Mouse (Mus musculus): Measurements from ENCODE around the gene Gprin1. TPM values are rescaled to one million over a fixed set of nuclear protein-coding genes. Genes with fewer than 3 reads are reported as not detected.
A peak's percentile ranks its signal among the peaks of the same experiment; 100 is the strongest.

The Gprin1 gene
- polyA plus RNA-seq, 1 experiment from 2014 or later = 3.4 TPM

DNA sequence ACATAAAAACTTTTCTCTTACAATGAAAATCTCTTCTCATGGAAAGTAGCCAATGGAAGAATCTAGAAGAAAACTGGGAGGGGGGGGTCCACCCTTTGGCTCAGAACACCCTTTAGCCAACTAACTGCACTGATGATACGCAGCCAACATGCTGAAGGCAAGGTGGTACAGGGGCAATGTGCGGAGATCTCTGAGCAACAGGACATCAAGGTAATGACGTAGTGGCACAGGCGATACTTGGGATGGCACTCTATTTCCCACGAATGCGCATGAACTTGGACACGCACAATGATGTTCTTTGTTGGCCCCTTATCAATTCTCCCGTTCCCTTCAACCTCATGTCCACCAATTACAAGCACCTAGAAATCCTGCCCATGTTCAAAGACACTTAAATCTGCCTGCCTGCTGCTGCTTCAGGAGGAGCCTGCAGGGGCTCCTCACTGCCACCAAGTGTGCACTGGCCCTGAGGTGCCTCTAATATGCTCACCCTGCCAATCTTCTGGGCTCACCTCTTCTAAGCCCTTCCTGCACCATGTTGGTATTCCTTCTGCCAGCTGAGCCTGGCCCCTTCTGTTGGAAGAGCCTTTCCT, 59.4 kb downstream of the Gprin1 start:
- Histone ChIP-seq H3K27ac (replicated peaks; ENCODE audit: low read depth, low read length) (no peak overlapping the region), H3K4me2 (ENCODE audit: low read depth, low read length) (no peak overlapping the region), H3K9me3 (replicated peaks; ENCODE audit: control insufficient read depth, low read length) (no peaks in the 10 kb centered on the region), H3K9ac (replicated peaks; ENCODE audit: low read length) (no peak overlapping the region), H3K36me3 (replicated peaks; ENCODE audit: control insufficient read depth, insufficient read depth, low read depth, low read length) (no peaks in the 10 kb centered on the region), H3K4me3 (ENCODE audit: low read depth, low read length) (no peak overlapping the region), H3K27me3 (ENCODE audit: control insufficient read depth, insufficient read depth, low read length) (no peaks in the 10 kb centered on the region), H3K4me1 (ENCODE audit: control insufficient read depth, insufficient read depth, low read length) (peaks cover 5% of the 10 kb centered on the region; the same call in 1 of the 2 replicates)
- DNase-seq (ENCODE audit: low spot score) (no peak), ATAC-seq (replicated peaks; ENCODE audit: insufficient number of reproducible peaks, low FRiP score, low TSS enrichment, low read depth) (no peak)
- 93% methylated on average over 8 of the region's 8 CpGs for WGBS

DNA sequence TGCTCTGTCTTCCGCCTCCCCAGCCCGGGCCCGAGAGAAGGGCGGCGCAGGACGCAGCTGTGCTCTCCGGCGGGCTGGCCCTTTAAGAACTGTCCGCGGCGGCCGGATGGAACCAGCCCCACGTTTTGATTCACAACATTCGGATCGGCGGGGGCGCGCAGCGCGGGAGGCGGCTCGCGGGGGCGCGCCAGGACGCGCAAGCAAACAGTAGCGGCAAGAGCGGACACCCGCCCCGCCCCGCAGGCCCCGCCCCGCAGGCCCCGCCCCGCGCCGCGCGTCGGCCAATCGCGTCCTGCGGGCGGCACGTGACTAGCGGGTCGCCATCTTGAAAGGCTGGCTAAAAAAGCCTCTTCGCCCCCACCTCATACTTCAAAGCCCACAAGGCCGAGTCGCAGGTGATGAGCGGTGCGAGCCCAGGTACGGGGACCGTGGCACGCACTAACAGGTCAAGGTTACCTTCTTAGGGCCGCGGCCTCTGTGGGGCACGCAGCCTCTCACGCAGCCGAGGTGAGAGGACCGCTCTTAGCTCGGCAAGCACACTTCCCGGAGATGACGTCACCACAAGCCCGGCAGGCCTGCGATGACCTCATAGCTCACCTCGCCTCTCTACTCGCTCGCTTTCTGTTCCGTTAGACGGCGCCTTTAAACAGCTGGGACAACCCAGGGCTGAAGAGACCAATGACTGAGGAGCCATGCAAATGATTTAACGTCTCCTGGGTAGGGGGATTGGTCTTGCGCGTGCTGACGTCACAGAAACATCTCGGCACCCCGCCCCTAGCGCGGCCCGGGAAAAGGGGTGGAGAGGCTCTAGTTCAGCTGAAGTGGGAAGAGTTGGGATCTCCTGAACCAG, 61.9 kb downstream of the Gprin1 start:
- H3K9ac ChIP-seq (replicated peaks; ENCODE audit: low read length) = peak overlapping the region; percentile 90
- peak overlapping the region; percentile 92 for H3K4me3 ChIP-seq (ENCODE audit: low read depth, low read length)
- WGBS = under 1% methylated on average over 75 of the region's 82 CpGs
- H3K4me1 ChIP-seq (ENCODE audit: control insufficient read depth, insufficient read depth, low read length) = peaks cover 5% of the 10 kb centered on the region; the same call in 1 of the 2 replicates
- no peaks in the 10 kb centered on the region for H3K9me3 ChIP-seq (replicated peaks; ENCODE audit: control insufficient read depth, low read length)
- H3K4me2 ChIP-seq (ENCODE audit: low read depth, low read length) = peak overlapping the region; percentile 74
- DNase-seq (ENCODE audit: low spot score) (peak; percentile 96), ATAC-seq (replicated peaks; ENCODE audit: insufficient number of reproducible peaks, low FRiP score, low TSS enrichment, low read depth) (peak; percentile 88)
- peak overlapping the region; percentile 93 for H3K27ac ChIP-seq (replicated peaks; ENCODE audit: low read depth, low read length)
- no peaks in the 10 kb centered on the region for H3K27me3 ChIP-seq (ENCODE audit: control insufficient read depth, insufficient read depth, low read length)
- H3K36me3 ChIP-seq (replicated peaks; ENCODE audit: control insufficient read depth, insufficient read depth, low read depth, low read length) = peaks cover 8% of the 10 kb centered on the region

DNA sequence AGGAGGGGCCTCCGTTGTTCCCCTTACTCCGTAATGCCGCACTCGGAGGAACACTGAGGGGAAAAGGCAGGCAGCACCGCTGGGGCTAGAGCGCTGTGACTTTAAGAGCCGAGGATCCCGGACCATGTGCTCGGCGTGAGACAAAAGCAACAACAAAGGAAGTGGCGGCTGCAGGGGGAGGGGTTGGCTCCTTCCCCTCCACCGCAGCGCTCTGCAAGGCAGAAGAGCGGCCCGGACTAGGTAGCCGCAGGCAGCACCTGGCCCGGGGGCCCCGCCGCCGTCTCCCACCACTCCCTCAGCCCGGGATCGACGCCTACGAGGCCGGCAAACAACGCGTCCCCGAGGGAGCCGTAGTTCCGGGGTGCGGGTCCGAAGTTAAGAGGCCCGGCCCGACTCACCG, 62.6 kb downstream of the Gprin1 start:
- peaks cover under 1% of the 10 kb centered on the region; the same call in 1 of the 2 replicates for H3K4me1 ChIP-seq (ENCODE audit: control insufficient read depth, insufficient read depth, low read length)
- H3K36me3 ChIP-seq (replicated peaks; ENCODE audit: control insufficient read depth, insufficient read depth, low read depth, low read length) = peaks cover 13% of the 10 kb centered on the region
- no peaks in the 10 kb centered on the region for H3K27me3 ChIP-seq (ENCODE audit: control insufficient read depth, insufficient read depth, low read length)
- WGBS = 0% methylated on average over 35 of the region's 35 CpGs
- H3K4me2 ChIP-seq (ENCODE audit: low read depth, low read length) = peak overlapping the region; percentile 74
- H3K9ac ChIP-seq (replicated peaks; ENCODE audit: low read length) = peak overlapping the region; percentile 90
- H3K9me3 ChIP-seq (replicated peaks; ENCODE audit: control insufficient read depth, low read length) = no peaks in the 10 kb centered on the region
- peak overlapping the region; percentile 92 for H3K4me3 ChIP-seq (ENCODE audit: low read depth, low read length)
- DNase-seq (ENCODE audit: low spot score) (peak; percentile 89), ATAC-seq (replicated peaks; ENCODE audit: insufficient number of reproducible peaks, low FRiP score, low TSS enrichment, low read depth) (peak; percentile 63)
- H3K27ac ChIP-seq (replicated peaks; ENCODE audit: low read depth, low read length) = peak overlapping the region; percentile 93

Other genes with a start within 250 kb of the Gprin1 start
- 22.5 and 23.6 TPM in 2 replicates for gene Simc1, start 246.1 kb downstream of the Gprin1 start, polyA plus RNA-seq (2014; fragmentation: Nextera tagmentation; extraction: Ambion mirVana)
- gene 4833439L19Rik, start 184.4 kb downstream of the Gprin1 start, polyA plus RNA-seq (2014; fragmentation: Nextera tagmentation; extraction: Ambion mirVana) = 188 and 204 TPM in 2 replicates
- gene Arl10, start 174.9 kb downstream of the Gprin1 start, polyA plus RNA-seq (2014; fragmentation: Nextera tagmentation; extraction: Ambion mirVana) = 24.9 and 26.0 TPM in 2 replicates
- 72.5 and 75.1 TPM in 2 replicates for gene Nop16, start 159.8 kb downstream of the Gprin1 start, polyA plus RNA-seq (2014; fragmentation: Nextera tagmentation; extraction: Ambion mirVana)
- gene Higd2a, start 159.7 kb downstream of the Gprin1 start, polyA plus RNA-seq (2014; fragmentation: Nextera tagmentation; extraction: Ambion mirVana) = 154 and 168 TPM in 2 replicates
- 19.4 and 20.7 TPM in 2 replicates for gene Cltb, start 138.5 kb downstream of the Gprin1 start, polyA plus RNA-seq (2014; fragmentation: Nextera tagmentation; extraction: Ambion mirVana)
- 89.2 and 96.9 TPM in 2 replicates for gene Faf2, start 128.1 kb downstream of the Gprin1 start, polyA plus RNA-seq (2014; fragmentation: Nextera tagmentation; extraction: Ambion mirVana)
- 65.0 and 66.6 TPM in 2 replicates for gene Rnf44, start 56.0 kb downstream of the Gprin1 start, polyA plus RNA-seq (2014; fragmentation: Nextera tagmentation; extraction: Ambion mirVana)
- not detected in 2 replicates for gene Cdhr2, start 48.4 kb downstream of the Gprin1 start, polyA plus RNA-seq (2014; fragmentation: Nextera tagmentation; extraction: Ambion mirVana)
- 0.36 and 0.46 TPM in 2 replicates for gene Sncb, start 16.7 kb upstream of the Gprin1 start, polyA plus RNA-seq (2014; fragmentation: Nextera tagmentation; extraction: Ambion mirVana)
- not detected in 2 replicates for gene Eif4e1b, start 34.1 kb upstream of the Gprin1 start, polyA plus RNA-seq (2014; fragmentation: Nextera tagmentation; extraction: Ambion mirVana)
- 6.7 and 8.5 TPM in 2 replicates for gene Tspan17, start 39.5 kb upstream of the Gprin1 start, polyA plus RNA-seq (2014; fragmentation: Nextera tagmentation; extraction: Ambion mirVana)
- 1.0 and 1.5 TPM in 2 replicates for gene Unc5a, start 199.5 kb upstream of the Gprin1 start, polyA plus RNA-seq (2014; fragmentation: Nextera tagmentation; extraction: Ambion mirVana)